Mouse (Mus musculus): ENCODE data around the gene Sept5. TPM values are rescaled to one million over a fixed set of nuclear protein-coding genes. Genes with fewer than 3 reads are reported as not detected.

The Sept5 gene
- polyA plus RNA-seq, 1 experiment from 2014 or later: 8.4 TPM

DNA sequence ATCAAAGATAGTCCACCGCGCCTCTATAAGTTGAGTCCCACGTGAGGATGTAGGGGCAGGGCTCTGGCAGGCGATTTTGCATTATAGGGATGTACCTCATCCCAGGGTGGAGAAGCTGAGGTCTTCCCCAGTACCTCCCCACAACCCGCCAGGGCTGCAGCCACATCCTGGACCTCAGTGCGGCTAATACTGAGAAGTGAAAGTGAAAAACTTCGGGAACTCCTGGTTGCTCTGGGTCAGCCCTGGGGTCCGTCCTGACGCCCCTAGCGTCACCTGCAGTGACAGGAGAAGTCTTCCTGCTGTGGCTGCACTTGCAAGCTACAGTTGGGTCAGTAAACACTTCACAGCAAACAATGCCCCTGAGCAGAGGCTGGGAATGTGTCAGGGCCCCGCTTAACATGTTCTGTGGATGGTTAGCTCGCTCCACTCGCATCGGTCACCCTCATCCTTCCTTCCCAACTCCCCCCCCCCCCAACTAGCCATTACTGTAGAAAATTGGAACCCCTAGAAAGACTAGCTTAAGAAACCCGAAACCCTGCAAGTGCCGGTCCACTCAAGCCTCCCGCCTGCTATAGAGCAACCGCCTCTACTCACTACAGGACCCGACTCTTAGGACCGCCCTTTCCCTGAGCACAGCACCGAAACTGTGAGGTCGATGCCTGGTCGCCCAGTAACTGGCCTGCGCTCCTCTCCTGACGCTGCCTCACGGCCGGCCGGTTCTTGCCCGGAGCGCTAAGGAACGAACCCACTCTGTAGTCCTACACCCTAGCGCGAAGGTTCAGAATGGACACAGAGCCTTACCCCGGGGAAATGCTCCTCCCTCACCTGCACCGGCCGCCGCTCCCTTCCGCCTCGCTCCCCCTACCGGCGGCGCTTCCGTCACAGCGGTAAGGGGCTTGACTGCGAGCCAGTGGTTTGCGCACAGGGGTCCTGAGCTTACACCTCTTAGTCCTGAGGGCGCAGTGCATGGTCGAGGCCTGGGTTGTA lies 39.7 kb downstream of the Sept5 start, which contains the start of gene Tbx1:
Gene Tbx1 (minus strand): TSS at position 868 of the 987 bp plus-strand sequence.
- peak within 1 kb of the TSS; percentile 51 for H3K4me3 ChIP-seq (ENCODE audit: low read length)
- H3K4me2 ChIP-seq (ENCODE audit: low read depth, low read length): peak within 1 kb of the TSS; percentile 62
- H3K4me1 ChIP-seq (ENCODE audit: control insufficient read depth, insufficient read depth, low read length): peaks cover 30% of the 10 kb centered on the region
- peaks cover 77% of the 10 kb centered on the region for H3K27me3 ChIP-seq (ENCODE audit: control insufficient read depth, insufficient read depth, low read length)
- WGBS: 6% methylated on average over 48 of the region's 48 CpGs
- H3K36me3 ChIP-seq (ENCODE audit: control insufficient read depth, insufficient read depth): no peaks in the 10 kb centered on the region
- ATAC-seq (replicated peaks; ENCODE audit: extremely low read depth, insufficient read depth, low FRiP score): no peak
- H3K27ac ChIP-seq (ENCODE audit: low read length): no peak within 1 kb of the TSS
- H3K9ac ChIP-seq (ENCODE audit: low read length): peak within 1 kb of the TSS; percentile 48
- H3K9me3 ChIP-seq (replicated peaks; ENCODE audit: control insufficient read depth, low read length): no peaks in the 10 kb centered on the region

- Histone ChIP-seq H3K9ac (ENCODE audit: low read length) (no peak overlapping the region), H3K4me2 (ENCODE audit: low read depth, low read length) (no peak overlapping the region), H3K4me3 (ENCODE audit: low read length) (no peak overlapping the region), H3K27me3 (ENCODE audit: control insufficient read depth, insufficient read depth, low read length) (peaks cover 85% of the 10 kb centered on the region), H3K27ac (ENCODE audit: low read length) (no peak overlapping the region), H3K4me1 (ENCODE audit: control insufficient read depth, insufficient read depth, low read length) (peaks cover 30% of the 10 kb centered on the region), H3K9me3 (replicated peaks; ENCODE audit: control insufficient read depth, low read length) (no peaks in the 10 kb centered on the region), H3K36me3 (ENCODE audit: control insufficient read depth, insufficient read depth) (no peaks in the 10 kb centered on the region)
- ATAC-seq (replicated peaks; ENCODE audit: extremely low read depth, insufficient read depth, low FRiP score): no peak
- WGBS: 59% methylated on average over 9 of the region's 9 CpGs
These were observed 40.6 kb downstream of the Sept5 start for GRCm38 (mm10) chr16:18589080-18589621.

- Histone ChIP-seq H3K36me3 (ENCODE audit: control insufficient read depth, insufficient read depth) (no peaks in the 10 kb centered on the region), H3K4me3 (ENCODE audit: low read length) (no peak overlapping the region), H3K4me2 (ENCODE audit: low read depth, low read length) (no peak overlapping the region), H3K9me3 (replicated peaks; ENCODE audit: control insufficient read depth, low read length) (no peaks in the 10 kb centered on the region), H3K27ac (ENCODE audit: low read length) (no peak overlapping the region), H3K9ac (ENCODE audit: low read length) (no peak overlapping the region), H3K27me3 (ENCODE audit: control insufficient read depth, insufficient read depth, low read length) (peaks cover 87% of the 10 kb centered on the region), H3K4me1 (ENCODE audit: control insufficient read depth, insufficient read depth, low read length) (peaks cover 30% of the 10 kb centered on the region)
- 16% methylated on average over 31 of the region's 31 CpGs for WGBS
- no peak for ATAC-seq (replicated peaks; ENCODE audit: extremely low read depth, insufficient read depth, low FRiP score)
These were observed 41.1 kb downstream of the Sept5 start for GRCm38 (mm10) chr16:18588738-18589055.

DNA sequence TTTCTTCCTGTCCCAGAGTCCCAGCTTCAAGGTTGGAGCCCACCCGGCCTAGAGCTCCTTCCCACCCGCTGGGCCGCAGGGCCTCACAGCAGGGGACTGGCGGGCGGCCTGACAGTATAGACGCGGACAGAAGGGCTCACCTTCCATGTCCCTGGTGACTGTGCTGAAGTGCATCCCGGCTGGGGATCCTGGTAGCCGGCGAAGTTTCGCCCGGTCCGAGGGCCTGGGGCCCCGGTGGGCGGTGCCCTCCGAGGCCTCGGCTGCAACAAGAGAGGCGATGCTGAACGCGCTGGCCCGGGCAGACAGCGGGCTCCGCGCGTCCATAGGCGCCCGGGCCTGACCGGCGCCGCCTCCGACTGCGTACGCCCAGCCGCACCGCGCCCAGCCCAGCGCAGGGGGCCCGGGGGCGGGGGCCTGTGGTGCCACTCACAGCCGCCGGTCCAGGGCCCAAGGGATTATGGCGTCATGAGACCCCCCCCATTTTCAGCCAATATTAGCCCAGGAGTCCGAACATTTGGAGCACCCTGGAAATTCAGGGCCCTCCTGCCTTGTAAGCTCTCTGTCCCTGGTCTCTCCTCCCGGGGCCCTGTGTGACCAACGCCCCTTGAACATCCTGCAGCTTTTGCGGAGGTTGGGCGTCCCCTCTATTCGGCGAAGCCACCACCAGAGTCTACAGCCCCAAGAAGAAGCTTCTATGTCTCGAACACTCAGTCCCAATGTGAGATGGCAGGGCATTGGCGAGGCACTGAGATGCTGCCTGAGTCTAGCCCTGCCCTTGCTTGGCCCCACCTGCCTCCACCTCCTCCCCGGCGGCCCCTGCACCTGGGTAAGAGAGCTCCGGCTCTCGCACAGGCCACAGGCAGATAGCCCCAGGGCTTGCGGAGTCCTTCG lies 41.7 kb downstream of the Sept5 start:
- Histone ChIP-seq H3K27ac (ENCODE audit: low read length) (no peak overlapping the region), H3K9me3 (replicated peaks; ENCODE audit: control insufficient read depth, low read length) (no peaks in the 10 kb centered on the region), H3K9ac (ENCODE audit: low read length) (no peak overlapping the region), H3K4me2 (ENCODE audit: low read depth, low read length) (peak overlapping the region; percentile 43; the same call in 1 of the 2 replicates), H3K4me3 (ENCODE audit: low read length) (peak overlapping the region; percentile 37), H3K36me3 (ENCODE audit: control insufficient read depth, insufficient read depth) (no peaks in the 10 kb centered on the region), H3K4me1 (ENCODE audit: control insufficient read depth, insufficient read depth, low read length) (peaks cover 30% of the 10 kb centered on the region), H3K27me3 (ENCODE audit: control insufficient read depth, insufficient read depth, low read length) (peaks cover 88% of the 10 kb centered on the region)
- 5% methylated on average over 57 of the region's 57 CpGs for WGBS
- ATAC-seq (replicated peaks; ENCODE audit: extremely low read depth, insufficient read depth, low FRiP score): no peak

- Histone ChIP-seq H3K4me1 (ENCODE audit: control insufficient read depth, insufficient read depth, low read length) (peaks cover 34% of the 10 kb centered on the region), H3K9me3 (replicated peaks; ENCODE audit: control insufficient read depth, low read length) (no peaks in the 10 kb centered on the region), H3K4me2 (ENCODE audit: low read depth, low read length) (peak overlapping the region; percentile 76), H3K36me3 (ENCODE audit: control insufficient read depth, insufficient read depth) (no peaks in the 10 kb centered on the region), H3K4me3 (ENCODE audit: low read length) (peak overlapping the region; percentile 57), H3K27me3 (ENCODE audit: control insufficient read depth, insufficient read depth, low read length) (peaks cover 91% of the 10 kb centered on the region), H3K27ac (ENCODE audit: low read length) (no peak overlapping the region), H3K9ac (ENCODE audit: low read length) (peak overlapping the region; percentile 3)
- no peak for ATAC-seq (replicated peaks; ENCODE audit: extremely low read depth, insufficient read depth, low FRiP score)
- 2% methylated on average over 32 of the region's 62 CpGs for WGBS
These were observed 42.7 kb downstream of the Sept5 start for GRCm38 (mm10) chr16:18586906-18587546.

- peaks cover 35% of the 10 kb centered on the region for H3K4me1 ChIP-seq (ENCODE audit: control insufficient read depth, insufficient read depth, low read length)
- peak overlapping the region; percentile 3 for H3K9ac ChIP-seq (ENCODE audit: low read length)
- H3K27me3 ChIP-seq (ENCODE audit: control insufficient read depth, insufficient read depth, low read length): peaks cover 91% of the 10 kb centered on the region
- 5% methylated on average over 83 of the region's 83 CpGs for WGBS
- no peaks in the 10 kb centered on the region for H3K36me3 ChIP-seq (ENCODE audit: control insufficient read depth, insufficient read depth)
- peak overlapping the region; percentile 76 for H3K4me2 ChIP-seq (ENCODE audit: low read depth, low read length)
- no peak for ATAC-seq (replicated peaks; ENCODE audit: extremely low read depth, insufficient read depth, low FRiP score)
- no peaks in the 10 kb centered on the region for H3K9me3 ChIP-seq (replicated peaks; ENCODE audit: control insufficient read depth, low read length)
- H3K27ac ChIP-seq (ENCODE audit: low read length): no peak overlapping the region
- H3K4me3 ChIP-seq (ENCODE audit: low read length): peak overlapping the region; percentile 57
These were observed 43.5 kb downstream of the Sept5 start for GRCm38 (mm10) chr16:18586076-18586905.

- Histone ChIP-seq H3K27ac (ENCODE audit: low read length) (no peak overlapping the region), H3K27me3 (ENCODE audit: control insufficient read depth, insufficient read depth, low read length) (peaks cover 91% of the 10 kb centered on the region), H3K9ac (ENCODE audit: low read length) (no peak overlapping the region), H3K4me3 (ENCODE audit: low read length) (peak overlapping the region; percentile 57), H3K9me3 (replicated peaks; ENCODE audit: control insufficient read depth, low read length) (no peaks in the 10 kb centered on the region), H3K36me3 (ENCODE audit: control insufficient read depth, insufficient read depth) (no peaks in the 10 kb centered on the region), H3K4me2 (ENCODE audit: low read depth, low read length) (no peak overlapping the region), H3K4me1 (ENCODE audit: control insufficient read depth, insufficient read depth, low read length) (peaks cover 32% of the 10 kb centered on the region)
- ATAC-seq (replicated peaks; ENCODE audit: extremely low read depth, insufficient read depth, low FRiP score): no peak
- WGBS: 27% methylated on average over 10 of the region's 10 CpGs
These were observed 44.1 kb downstream of the Sept5 start for GRCm38 (mm10) chr16:18585676-18586075.

Measured in heart, embryonic 16.5 days (tissue).